Mouse (Mus musculus): ENCODE measurements around the gene Hc. TPM values are rescaled to one million over a fixed set of nuclear protein-coding genes. Genes with fewer than 3 reads are reported as not detected.
A peak's percentile ranks its signal among the peaks of the same experiment; 100 is the strongest.

Hc gene
- total and polyA plus RNA-seq, 3 experiments, result 0.74 to 1.2 (median 0.91) TPM

DNA sequence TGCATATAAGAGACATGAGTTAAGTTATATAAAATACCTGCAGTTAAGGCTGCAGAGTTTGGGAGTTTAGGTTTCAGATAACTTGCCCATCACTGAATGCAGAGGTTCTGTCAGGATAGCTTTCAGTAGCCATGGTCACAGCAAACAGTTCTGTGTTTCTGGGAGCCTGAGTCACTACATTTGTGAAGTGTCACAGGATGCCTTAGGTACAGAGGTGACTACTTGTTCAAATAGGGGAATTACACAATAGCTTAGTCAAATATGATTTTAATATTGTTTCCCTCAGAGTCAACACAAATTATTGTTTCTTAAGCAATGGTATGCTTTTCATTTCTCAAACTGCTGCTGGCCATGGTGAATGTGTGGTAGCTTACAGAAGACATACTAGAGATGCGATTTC lies 7.9 kb upstream of the Hc start:
- Histone ChIP-seq H3K36me3 (replicated peaks in 1 of 2; ENCODE audit: control insufficient read depth in 1 of 2, insufficient read depth in 1 of 2, low read length in 1 of 2) (peaks cover 7 to 28% of the 10 kb centered on the region in 2 experiments), H3K27me3 (replicated peaks) (no peaks in the 10 kb centered on the region), H3K79me2 (replicated peaks; ENCODE audit: control insufficient read depth, extremely low read depth, insufficient read depth, poor library complexity, severe bottlenecking) (peaks cover 11% of the 10 kb centered on the region), H3K9ac (ENCODE audit: insufficient read depth, low read depth) (no peak overlapping the region), H3K9me3 (replicated peaks; ENCODE audit: low read length) (peaks cover 12% of the 10 kb centered on the region), H3K4me1 (ENCODE audit: control insufficient read depth in 1 of 2, insufficient read depth in 2 of 2) (peaks cover 3 to 27% of the 10 kb centered on the region in 2 experiments; a peak in 3 of 4 replicates), H3K4me2 (ENCODE audit: insufficient read depth, low read depth, poor library complexity, severe bottlenecking) (no peak overlapping the region), H3K27ac (ENCODE audit: insufficient read depth, low read depth) (no peak overlapping the region), H3K4me3 (replicated peaks in 1 of 3; ENCODE audit: low read depth in 2 of 3, low read length in 2 of 3, poor library complexity in 1 of 3) (no peak overlapping the region)
- TF ChIP-seq HCFC1 (IDR thresholded peaks at IDR 0.05; ENCODE audit: low read depth, low read length) (no peak), RAD21 (IDR thresholded peaks at IDR 0.05; ENCODE audit: low read depth, low read length) (no peak), ZMIZ1 (IDR thresholded peaks at IDR 0.05; ENCODE audit: low read depth, low read length) (no peak), E2F4 (IDR thresholded peaks at IDR 0.05; ENCODE audit: insufficient replicate concordance, low read depth, low read length) (no peak)
- in situ Hi-C loops (cut with MboI; ENCODE audit: low pct_ligation_motif_present, low pct_unique_long_range_greater_than_20kb, low sequenced_read_pairs), result no loop called here
- peak; percentile 20 for DNase-seq (ENCODE audit: extremely low read depth)
- dilution Hi-C loops (cut with MboI; ENCODE audit: extremely low pct_ligation_motif_present, extremely low pct_unique_long_range_greater_than_20kb, low sequenced_read_pairs), result no loop called here

- peak; percentile 76 for TF ChIP-seq RCOR1 (conservative IDR thresholded peaks at IDR 0.05; ENCODE audit: low read depth, low read length)
- TF ChIP-seq POLR2AphosphoS2 (IDR thresholded peaks at IDR 0.05; ENCODE audit: low read depth, low read length), result peak; percentile 93
- TF ChIP-seq E2F4 (IDR thresholded peaks at IDR 0.05; ENCODE audit: insufficient replicate concordance, low read depth, low read length), result no peak
- peak; percentile 87 for TF ChIP-seq MAX (IDR thresholded peaks at IDR 0.05; ENCODE audit: low read length)
- peak; percentile 42; the same call in 1 of the 2 replicates for TF ChIP-seq IRF4 (IDR thresholded peaks at IDR 0.05; ENCODE audit: low read depth, low read length)
- TF ChIP-seq MYC (IDR thresholded peaks at IDR 0.05; ENCODE audit: low read depth, low read length), result peak; percentile 64
- TF ChIP-seq MAZ (IDR thresholded peaks at IDR 0.05; ENCODE audit: low read depth, low read length), result no peak
- peak; percentile 85 for TF ChIP-seq MXI1 (IDR thresholded peaks at IDR 0.05; ENCODE audit: low read depth, low read length)
- peak; percentile 58 for TF ChIP-seq EP300 (IDR thresholded peaks at IDR 0.05; ENCODE audit: low read length)
- TF ChIP-seq TCF12 (IDR thresholded peaks at IDR 0.05; ENCODE audit: low read depth, low read length), result no peak
- peak; percentile 83; the same call in 1 of the 2 replicates for TF ChIP-seq CHD1 (IDR thresholded peaks at IDR 0.05; ENCODE audit: low read depth, low read length)
- TF ChIP-seq POLR2A (IDR thresholded peaks at IDR 0.05; ENCODE audit: low read depth, low read length), result no peak; the same call in 1 of the 2 replicates
- no peak for TF ChIP-seq UBTF (IDR thresholded peaks at IDR 0.05; ENCODE audit: low read depth, low read length)
- TF ChIP-seq JUN (IDR thresholded peaks at IDR 0.05; ENCODE audit: insufficient read depth, low read depth, low read length), result no peak
- peak; percentile 28; the same call in 1 of the 2 replicates for TF ChIP-seq ZMIZ1 (IDR thresholded peaks at IDR 0.05; ENCODE audit: low read depth, low read length)
- no peak for TF ChIP-seq ELF1 (IDR thresholded peaks at IDR 0.05; ENCODE audit: low read depth, low read length)
- TF ChIP-seq CHD2 (IDR thresholded peaks at IDR 0.05; ENCODE audit: low read length), result 0 out of 2 replicates have a peak, but pooled peaks have one; percentile 56
- TF ChIP-seq NELFE (IDR thresholded peaks at IDR 0.05; ENCODE audit: low read depth, low read length), result 0 out of 2 replicates have a peak, but pooled peaks have one; percentile 4
- TF ChIP-seq SIN3A (IDR thresholded peaks at IDR 0.05; ENCODE audit: low read length), result peak; percentile 53; the same call in 1 of the 2 replicates
- peaks cover 3 to 37% of the 10 kb centered on the region in 2 experiments; a peak in 3 of 4 replicates for H3K4me1 ChIP-seq (ENCODE audit: control insufficient read depth in 1 of 2, insufficient read depth in 2 of 2)
- H3K36me3 ChIP-seq (replicated peaks in 1 of 2; ENCODE audit: control insufficient read depth in 1 of 2, insufficient read depth in 1 of 2, low read length in 1 of 2), result peaks cover 7 to 25% of the 10 kb centered on the region in 2 experiments
- no peaks in the 10 kb centered on the region for H3K27me3 ChIP-seq (replicated peaks)
- peaks cover 11% of the 10 kb centered on the region for H3K79me2 ChIP-seq (replicated peaks; ENCODE audit: control insufficient read depth, extremely low read depth, insufficient read depth, poor library complexity, severe bottlenecking)
- in situ Hi-C loops (cut with MboI; ENCODE audit: low pct_ligation_motif_present, low pct_unique_long_range_greater_than_20kb, low sequenced_read_pairs), result no loop called here
- H3K9me3 ChIP-seq (replicated peaks; ENCODE audit: low read length), result no peaks in the 10 kb centered on the region
- H3K27ac ChIP-seq (ENCODE audit: insufficient read depth, low read depth), result peak overlapping the region; percentile 92
- H3K9ac ChIP-seq (ENCODE audit: insufficient read depth, low read depth), result peak overlapping the region; percentile 100
- peak overlapping the region; percentile 58 to 94 (median 62) for H3K4me3 ChIP-seq (replicated peaks in 1 of 3; ENCODE audit: low read depth in 2 of 3, low read length in 2 of 3, poor library complexity in 1 of 3)
- DNase-seq (ENCODE audit: extremely low read depth), result peak; percentile 56
- dilution Hi-C loops (cut with MboI; ENCODE audit: extremely low pct_ligation_motif_present, extremely low pct_unique_long_range_greater_than_20kb, low sequenced_read_pairs), result no loop called here
- peak overlapping the region; percentile 61; the same call in 1 of the 2 replicates for H3K4me2 ChIP-seq (ENCODE audit: insufficient read depth, low read depth, poor library complexity, severe bottlenecking)
Measured at GRCm38 (mm10) chr2:35067117-35067516, 5.9 kb upstream of the Hc start.
